Mouse (Mus musculus) bone marrow, adult 2 months (tissue): ENCODE measurements at regions not wholly inside any gene's neighbourhood (a gene's known extent, or its start where the extent isn't known, plus 50 kb on each side); places are given as distances from the start of the nearest gene placed in this dataset.

Experiments used
- CTCF ChIP-seq: fragments of 200-500 bp; IDR thresholded peaks from 2 replicates; pipeline ENCODE4 v1.5.1; 2011; ENCODE audit warnings: low read length, control low read depth; ENCODE audit not compliant: control insufficient read depth, insufficient read depth
- POLR2A ChIP-seq: fragments of 200-500 bp; IDR thresholded peaks from 2 replicates; pipeline ENCODE4 v1.6.1; 2011; ENCODE audit warnings: low read depth, mild to moderate bottlenecking, control low read depth, low read length, borderline replicate concordance; ENCODE audit not compliant: control insufficient read depth

- TF ChIP-seq CTCF = no peak
- no peak for TF ChIP-seq POLR2A
Measured at GRCm38 (mm10) chr19:36242396-36242795, 105.7 kb upstream of the Pcgf5 start.
